Mouse (Mus musculus) liver, adult 2 months (tissue): ENCODE data around the gene Tmprss6. TPM values are rescaled to one million over a fixed set of nuclear protein-coding genes. Genes with fewer than 3 reads are reported as not detected.

Experiments used
- DNase-seq: peaks from one replicate; pipeline ENCODE4 v3.0.0-alpha.2; 2011; ENCODE audit warnings: low read depth, low spot score; ENCODE audit errors: extremely low read depth
- H3K27ac ChIP-seq: fragments of 200-500 bp; replicated peaks from 2 replicates; pipeline ENCODE4 v1.5.1; 2012; ENCODE audit warnings: low read depth, mild to moderate bottlenecking, control low read depth, inconsistent platforms, low read length; ENCODE audit not compliant: insufficient read depth
- H3K27me3 ChIP-seq: fragments of 200-500 bp; 2 replicates; pipeline ENCODE4 v1.6.1; 2012; ENCODE audit warnings: mild to moderate bottlenecking, moderate library complexity, low read length, inconsistent platforms; ENCODE audit not compliant: control insufficient read depth, insufficient read depth
- H3K36me3 ChIP-seq: fragments of 200-500 bp; 2 replicates; pipeline ENCODE4 v1.6.1; 2012; ENCODE audit warnings: low read length, inconsistent platforms; ENCODE audit not compliant: control insufficient read depth, insufficient read depth
- H3K4me1 ChIP-seq: fragments of 200-500 bp; 2 replicates; pipeline ENCODE4 v1.6.1; 2011; ENCODE audit warnings: low read length; ENCODE audit not compliant: control insufficient read depth, insufficient read depth
- H3K4me3 ChIP-seq: fragments of 200-500 bp; 2 replicates; pipeline ENCODE4 v1.5.1; 2011; ENCODE audit warnings: low read depth, mild to moderate bottlenecking, control low read depth, low read length, moderate library complexity; ENCODE audit not compliant: insufficient read depth
- H3K79me2 ChIP-seq: fragments of 200-500 bp; 2 replicates; pipeline ENCODE4 v1.6.1; 2012; ENCODE audit warnings: inconsistent platforms, mild to moderate bottlenecking, low read length, moderate library complexity; ENCODE audit not compliant: control insufficient read depth, insufficient read depth
- H3K9ac ChIP-seq: fragments of 200-500 bp; 2 replicates; pipeline ENCODE4 v1.6.1; 2012; ENCODE audit warnings: low read depth, mild to moderate bottlenecking, control low read depth, inconsistent platforms, low read length
- CTCF ChIP-seq: fragments of 200-500 bp; IDR thresholded peaks from 2 replicates; pipeline ENCODE4 v1.5.1; 2011; ENCODE audit warnings: low read depth, low read length, control low read depth
- POLR2A ChIP-seq: fragments of 200-500 bp; IDR thresholded peaks from 2 replicates; pipeline ENCODE4 v1.6.1; 2011; ENCODE audit warnings: low read length, control low read depth; ENCODE audit not compliant: insufficient read depth; ENCODE audit errors: extremely low read depth
- WGBS: fragments of 180-500 bp; shearing (Covaris S2); methylation state at CpG from one replicate; pipeline ENCODE4 v1.1.7; 2018; 5-methylcytosine and 5-hydroxymethylcytosine counted together
- polyA plus RNA-seq: library from polyadenylated mRNA; depleted of rRNA; stranded (reverse); fragments of >200 nt; gene quantifications from 2 replicates; pipeline ENCODE4 v1.2.3, GENCODE M21; 2012; rRNA removed
- total RNA-seq: library from RNA; depleted of rRNA; stranded (reverse); fragments of >200 nt; gene quantifications from 2 replicates; pipeline ENCODE4 v1.2.3, GENCODE M21; 2014; rRNA removed

The Tmprss6 gene
- total RNA-seq = 188 and 242 TPM in 2 replicates
- 514 and 542 TPM in 2 replicates for polyA plus RNA-seq

DNA sequence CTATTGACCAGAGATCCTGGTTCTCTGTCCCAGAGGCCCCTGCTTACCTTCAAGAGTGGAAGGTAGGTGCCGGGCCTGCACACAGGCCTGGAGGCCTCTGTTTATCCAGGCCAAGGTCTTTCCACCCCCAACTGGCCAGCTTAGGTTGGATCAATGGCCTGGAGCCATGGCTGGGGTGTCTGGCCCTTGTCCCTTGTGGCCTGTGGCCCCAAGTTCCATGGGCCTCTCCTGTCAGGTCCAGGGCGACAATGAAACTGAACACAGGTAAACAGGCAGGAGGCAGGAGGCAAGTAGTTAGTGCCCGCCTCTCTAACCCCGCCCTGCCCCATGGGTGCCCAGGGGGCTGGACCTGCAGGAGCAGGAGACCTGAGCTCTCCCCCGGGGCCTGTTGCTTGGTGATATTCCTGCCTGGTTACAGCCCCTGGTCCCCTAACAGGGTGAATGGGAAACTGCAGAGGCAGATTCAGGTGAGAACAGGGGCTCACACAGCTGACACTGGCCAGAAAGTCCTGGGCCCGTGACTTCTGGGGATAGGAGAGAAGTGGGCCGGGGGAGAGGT is at the start of gene Tmprss6:
TSS of gene Tmprss6 (minus strand) at position 256 of the 559 bp plus-strand sequence.
- peaks cover 16% of the 10 kb centered on the region; the same call in 1 of the 2 replicates for H3K79me2 ChIP-seq
- H3K9ac ChIP-seq = peak within 1 kb of the TSS; percentile 83
- peak within 1 kb of the TSS; percentile 82 for H3K4me3 ChIP-seq
- H3K27ac ChIP-seq = peak within 1 kb of the TSS; percentile 98
- no peaks in the 10 kb centered on the region for H3K27me3 ChIP-seq
- WGBS = 20% methylated on average over 7 of the region's 7 CpGs
- TF ChIP-seq POLR2A = peak; percentile 43; the same call in 1 of the 2 replicates
- TF ChIP-seq CTCF = no peak; the same call in 1 of the 2 replicates
- peaks cover 37% of the 10 kb centered on the region for H3K4me1 ChIP-seq
- H3K36me3 ChIP-seq = peaks cover 2% of the 10 kb centered on the region; the same call in 1 of the 2 replicates
- DNase-seq = peak; percentile 99

DNA sequence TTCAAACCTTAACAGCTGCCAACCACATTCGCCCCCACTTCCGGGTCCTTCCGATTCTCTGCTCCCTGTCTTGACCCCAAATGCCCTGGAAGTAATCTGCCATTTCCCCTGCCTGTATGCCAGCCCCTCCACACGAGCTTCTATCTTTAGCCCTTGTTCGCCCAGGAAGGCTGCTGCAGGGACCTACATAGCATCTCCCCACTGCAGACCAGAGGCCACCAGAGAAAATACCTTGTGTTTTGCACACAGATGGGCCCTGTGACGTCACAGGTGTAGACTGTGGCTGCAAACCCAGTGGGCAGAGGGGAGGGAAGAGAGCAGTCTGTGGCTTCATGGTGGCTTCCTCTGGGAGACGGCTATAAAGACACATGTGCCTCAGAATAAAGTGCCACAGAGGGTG is 49.8 kb upstream of the Tmprss6 start:
- Histone ChIP-seq H3K9ac (no peak overlapping the region), H3K36me3 (no peaks in the 10 kb centered on the region), H3K27me3 (no peaks in the 10 kb centered on the region), H3K79me2 (no peaks in the 10 kb centered on the region), H3K4me3 (no peak overlapping the region), H3K27ac (no peak overlapping the region), H3K4me1 (peaks cover 5% of the 10 kb centered on the region)
- TF ChIP-seq POLR2A (no peak), CTCF (no peak)
- 71% methylated on average over 7 of the region's 7 CpGs for WGBS
- no peak for DNase-seq

DNA sequence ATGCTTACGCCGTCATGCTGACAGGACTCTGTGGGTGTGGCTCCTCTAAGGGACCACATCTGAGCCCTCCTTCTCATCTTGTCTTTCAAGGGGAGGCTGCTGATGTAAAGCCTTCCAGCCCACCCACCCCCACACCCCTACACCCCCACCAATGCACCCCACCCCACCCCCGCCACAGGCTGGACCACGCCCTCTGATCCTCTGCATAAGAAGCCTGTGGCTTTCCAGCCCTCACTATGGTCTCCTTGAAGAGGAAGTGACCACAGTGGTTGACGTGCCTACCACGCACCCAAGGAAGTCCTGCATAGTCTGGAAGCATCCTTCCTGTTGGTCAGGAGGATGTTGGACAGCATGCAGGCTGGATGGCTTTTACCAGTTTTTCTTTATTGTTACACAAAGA is 47.3 kb upstream of the Tmprss6 start:
- Histone ChIP-seq H3K9ac (no peak overlapping the region), H3K36me3 (no peaks in the 10 kb centered on the region), H3K4me1 (peaks cover 11% of the 10 kb centered on the region), H3K79me2 (no peaks in the 10 kb centered on the region), H3K27me3 (no peaks in the 10 kb centered on the region), H3K4me3 (no peak overlapping the region), H3K27ac (no peak overlapping the region)
- WGBS = 84% methylated on average over 6 of the region's 6 CpGs
- no peak for DNase-seq
- TF ChIP-seq POLR2A (no peak), CTCF (no peak)

DNA sequence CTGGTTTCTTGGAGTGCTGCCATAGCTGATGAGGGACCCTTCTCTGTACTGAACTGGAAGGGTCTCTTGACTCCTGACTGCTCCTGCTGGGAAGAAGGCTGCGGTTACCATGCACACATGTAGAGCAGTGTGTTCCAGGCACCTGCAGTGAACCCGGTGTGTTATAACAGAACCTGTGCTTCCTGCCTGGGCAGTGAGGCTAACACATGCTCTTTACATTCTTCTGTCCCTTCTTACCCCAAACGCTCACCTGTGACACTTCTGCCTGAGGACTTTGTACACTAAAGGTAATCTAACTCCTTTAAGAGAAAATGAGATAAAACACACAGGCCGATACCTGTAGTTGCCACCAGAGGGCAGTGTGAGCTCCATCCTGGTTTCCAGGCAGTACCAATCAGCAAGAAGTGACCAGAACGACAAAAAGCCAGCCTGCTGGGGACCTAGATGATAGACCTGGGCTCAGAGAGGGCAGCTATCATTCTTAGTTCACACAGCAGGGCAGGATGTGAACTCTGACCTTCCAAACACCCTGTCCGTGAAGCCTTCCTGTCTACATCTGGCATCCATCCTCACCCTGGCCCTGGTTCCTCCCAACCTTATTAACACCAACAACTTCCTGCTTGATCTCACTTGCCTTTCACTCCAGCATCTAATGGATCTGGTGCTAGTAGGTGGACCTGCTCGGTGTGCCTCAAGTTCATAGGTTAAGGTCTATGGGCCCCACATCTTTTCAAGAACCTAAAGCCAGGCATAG is 46.1 kb upstream of the Tmprss6 start:
- DNase-seq = peak; percentile 65
- TF ChIP-seq POLR2A (no peak), CTCF (peak; percentile 78)
- peaks cover 6% of the 10 kb centered on the region for H3K4me1 ChIP-seq
- H3K79me2 ChIP-seq = no peaks in the 10 kb centered on the region
- no peak overlapping the region for H3K9ac ChIP-seq
- H3K36me3 ChIP-seq = no peaks in the 10 kb centered on the region
- no peak overlapping the region for H3K27ac ChIP-seq
- 18% methylated on average over 7 of the region's 7 CpGs for WGBS
- no peaks in the 10 kb centered on the region for H3K27me3 ChIP-seq
- H3K4me3 ChIP-seq = no peak overlapping the region

DNA sequence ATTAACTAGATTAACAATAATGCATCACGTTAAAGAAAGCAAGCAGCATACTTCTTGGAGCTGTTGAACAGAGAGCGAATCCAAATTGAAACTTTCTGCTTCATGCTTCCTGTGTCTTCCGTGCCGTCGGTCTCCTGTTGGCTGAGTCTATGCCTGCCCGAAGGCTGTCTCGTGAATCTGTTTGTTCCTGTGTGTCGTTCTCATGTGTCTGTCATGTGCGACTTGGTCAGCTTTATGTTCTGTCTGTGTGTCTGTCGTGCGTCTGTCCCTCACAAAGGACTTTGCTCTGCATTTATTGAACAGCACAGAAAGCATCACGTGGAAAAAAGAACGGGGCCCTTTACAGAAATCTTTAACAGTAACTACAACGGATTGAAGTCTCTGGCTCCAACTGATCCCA is 44.6 kb upstream of the Tmprss6 start:
- TF ChIP-seq CTCF (0 out of 2 replicates have a peak, but pooled peaks have one; percentile 0), POLR2A (no peak)
- peaks cover 6% of the 10 kb centered on the region for H3K4me1 ChIP-seq
- peak overlapping the region; percentile 33; the same call in 1 of the 2 replicates for H3K27ac ChIP-seq
- no peak overlapping the region for H3K4me3 ChIP-seq
- peak overlapping the region; percentile 43; the same call in 1 of the 2 replicates for H3K9ac ChIP-seq
- peak; percentile 79 for DNase-seq
- no peaks in the 10 kb centered on the region for H3K79me2 ChIP-seq
- no peaks in the 10 kb centered on the region for H3K36me3 ChIP-seq
- 34% methylated on average over 14 of the region's 14 CpGs for WGBS
- no peaks in the 10 kb centered on the region for H3K27me3 ChIP-seq

DNA sequence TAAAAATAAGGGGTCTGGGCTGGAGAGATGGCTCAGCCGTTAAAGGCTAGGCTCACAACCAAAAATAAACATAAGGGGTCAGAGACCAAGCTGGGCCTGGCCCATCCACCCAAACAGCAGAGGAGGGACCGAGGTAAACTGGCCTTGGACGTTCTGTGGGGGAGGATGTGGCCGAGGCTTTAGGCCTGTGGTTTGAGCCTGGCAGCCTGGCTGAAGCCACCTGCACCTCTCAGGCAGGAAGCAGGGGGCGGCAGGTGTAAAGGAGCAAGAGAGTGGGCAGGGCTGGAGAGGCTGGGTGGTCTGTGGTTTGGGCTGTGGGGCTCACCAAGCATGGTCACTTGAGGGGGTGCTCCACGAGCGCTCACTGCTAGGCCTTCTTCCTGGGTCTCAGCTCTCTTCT is 43.5 kb upstream of the Tmprss6 start:
- Histone ChIP-seq H3K9ac (no peak overlapping the region), H3K27me3 (no peaks in the 10 kb centered on the region), H3K4me1 (peaks cover 6% of the 10 kb centered on the region), H3K79me2 (no peaks in the 10 kb centered on the region), H3K27ac (no peak overlapping the region), H3K4me3 (no peak overlapping the region), H3K36me3 (no peaks in the 10 kb centered on the region)
- TF ChIP-seq CTCF (no peak), POLR2A (no peak)
- WGBS = 57% methylated on average over 7 of the region's 7 CpGs
- DNase-seq = no peak
